Mouse (Mus musculus) liver, postnatal 0 days (tissue): ENCODE measurements around the gene Rhd. TPM values are rescaled to one million over a fixed set of nuclear protein-coding genes. Genes with fewer than 3 reads are reported as not detected.

Experiments
- ATAC-seq: fragments of 200-750 bp; cut with Nextera tagmentation; 2 replicates; pipeline ENCODE4 v1.8.0; 2017; ENCODE audit warnings: mild to moderate bottlenecking, moderate library complexity
- DNase-seq: peaks from one replicate; pipeline ENCODE4 v3.0.0-alpha.2; 2016
- H3K27ac ChIP-seq: fragments of 300-500 bp; sonication (generic); 2 replicates; pipeline ENCODE4 v1.5.1; 2014; ENCODE audit warnings: antibody characterized with exemption, moderate library complexity, mild to moderate bottlenecking, low read depth
- H3K27me3 ChIP-seq: fragments of 300-500 bp; sonication (generic); 2 replicates; pipeline ENCODE4 v1.6.1; 2014; ENCODE audit warnings: low read length, control low read depth, mixed read lengths; ENCODE audit not compliant: insufficient read depth
- H3K36me3 ChIP-seq: fragments of 300-500 bp; sonication (generic); replicated peaks from 2 replicates; pipeline ENCODE4 v1.6.1; 2014; ENCODE audit warnings: mild to moderate bottlenecking, control low read depth, low read length, moderate library complexity, mixed read lengths; ENCODE audit not compliant: insufficient read depth
- H3K4me1 ChIP-seq: fragments of 300-500 bp; sonication (generic); 2 replicates; pipeline ENCODE4 v1.6.1; 2014; ENCODE audit warnings: antibody characterized with exemption, mild to moderate bottlenecking, control low read depth; ENCODE audit not compliant: insufficient read depth
- H3K4me2 ChIP-seq: fragments of 300-500 bp; sonication (generic); 2 replicates; pipeline ENCODE4 v1.6.1; 2014; ENCODE audit warnings: low read depth, mild to moderate bottlenecking, low read length, moderate library complexity, mixed read lengths
- H3K4me3 ChIP-seq: fragments of 300-500 bp; sonication (generic); 2 replicates; pipeline ENCODE4 v1.5.1; 2014; ENCODE audit warnings: low read depth, low read length
- H3K9ac ChIP-seq: fragments of 300-500 bp; sonication (generic); replicated peaks from 2 replicates; pipeline ENCODE4 v1.6.1; 2014; ENCODE audit warnings: mild to moderate bottlenecking, moderate library complexity
- H3K9me3 ChIP-seq: fragments of 300-500 bp; sonication (generic); 2 replicates; pipeline ENCODE4 v1.6.1; 2016; ENCODE audit warnings: mild to moderate bottlenecking, control low read depth, low read length, mixed read lengths
- CTCF ChIP-seq: sonication (generic); IDR thresholded peaks from 2 replicates; pipeline ENCODE4 v1.5.1; 2016; ENCODE audit warnings: antibody characterized with exemption, low read depth
- EP300 ChIP-seq: IDR thresholded peaks from 2 replicates; pipeline ENCODE4 v1.6.1; 2016; ENCODE audit warnings: antibody characterized with exemption, low read depth, mild to moderate bottlenecking
- WGBS: fragments of 180-500 bp; shearing (Covaris S2); extraction: QIAGEN DNeasy Blood & Tissue Kit; methylation state at CpG from one replicate; pipeline ENCODE4 v1.1.7; 2014; ENCODE audit not compliant: insufficient replicate concordance; 5-methylcytosine and 5-hydroxymethylcytosine counted together
- polyA plus RNA-seq: library from polyadenylated mRNA; unstranded; fragments of >200 nt; fragmentation: Nextera tagmentation; extraction: Ambion mirVana; gene quantifications from 2 replicates; pipeline ENCODE4 v1.2.1, GENCODE M21; 2015

Rhd gene
- polyA plus RNA-seq, 1 experiment from 2014 or later = 214 TPM

- whole genome bisulfite sequencing = under 1% methylated on average over 25 of the region's 25 CpGs
Observed at GRCm38 (mm10) chr4:134914864-134915209, 50.5 kb downstream of the Rhd start, which contains the start of gene Tmem50a. TSS of gene Tmem50a (minus strand) at chr4:134915024.

GRCm38 (mm10) chr4:134915223-134916050, 51.1 kb downstream of the Rhd start:
- no peaks in the 10 kb centered on the region for H3K9me3 ChIP-seq
- H3K27me3 ChIP-seq = no peaks in the 10 kb centered on the region
- TF ChIP-seq CTCF (no peak), EP300 (no peak)
- peak overlapping the region; percentile 83 for H3K9ac ChIP-seq
- peak overlapping the region; percentile 65 for H3K4me3 ChIP-seq
- H3K4me1 ChIP-seq = peaks cover 54% of the 10 kb centered on the region
- 61% methylated on average over 14 of the region's 14 CpGs for WGBS
- H3K27ac ChIP-seq = peak overlapping the region; percentile 98
- peak overlapping the region; percentile 78 for H3K4me2 ChIP-seq
- ATAC-seq (no peak), DNase-seq (no peak)
- H3K36me3 ChIP-seq = peaks cover 20% of the 10 kb centered on the region

More at GRCm38 (mm10) chr4:134914864-134915209, 50.5 kb downstream of the Rhd start, which contains the start of gene Tmem50a:
- no peak for TF ChIP-seq EP300
- TF ChIP-seq CTCF = no peak
- Histone ChIP-seq H3K4me1 (peaks cover 50% of the 10 kb centered on the region), H3K27ac (peak within 1 kb of the TSS; percentile 98), H3K4me3 (peak within 1 kb of the TSS; percentile 65), H3K9me3 (no peaks in the 10 kb centered on the region), H3K9ac (peak within 1 kb of the TSS; percentile 83), H3K36me3 (peaks cover 21% of the 10 kb centered on the region), H3K27me3 (no peaks in the 10 kb centered on the region), H3K4me2 (peak within 1 kb of the TSS; percentile 78)
- peak; percentile 98 for DNase-seq
- ATAC-seq = peak; percentile 84

GRCm38 (mm10) chr4:134917194-134917593, 52.9 kb downstream of the Rhd start:
- Histone ChIP-seq H3K4me2 (peak overlapping the region; percentile 47), H3K9ac (0 out of 2 replicates have a peak overlapping the region, but pooled peaks have one; percentile 10), H3K27me3 (no peaks in the 10 kb centered on the region), H3K4me3 (peak overlapping the region; percentile 19; the same call in 1 of the 2 replicates), H3K9me3 (no peaks in the 10 kb centered on the region), H3K36me3 (peaks cover 8% of the 10 kb centered on the region), H3K4me1 (peaks cover 54% of the 10 kb centered on the region), H3K27ac (peak overlapping the region; percentile 98)
- WGBS = 48% methylated on average over 3 of the region's 3 CpGs
- TF ChIP-seq EP300 (no peak; the same call in 1 of the 2 replicates), CTCF (no peak)
- ATAC-seq = no peak
- DNase-seq = peak; percentile 39

- peak; percentile 93 for TF ChIP-seq EP300
- no peak for TF ChIP-seq CTCF
- Histone ChIP-seq H3K9me3 (no peaks in the 10 kb centered on the region), H3K4me1 (peaks cover 49% of the 10 kb centered on the region), H3K36me3 (no peaks in the 10 kb centered on the region), H3K4me2 (peak overlapping the region; percentile 47), H3K9ac (peak overlapping the region; percentile 41; the same call in 1 of the 2 replicates), H3K4me3 (0 out of 2 replicates have a peak overlapping the region, but pooled peaks have one; percentile 19), H3K27me3 (no peaks in the 10 kb centered on the region), H3K27ac (peak overlapping the region; percentile 98)
- 18% methylated on average over 7 of the region's 7 CpGs for WGBS
- DNase-seq (peak; percentile 84), ATAC-seq (peak; percentile 68)
Observed at GRCm38 (mm10) chr4:134918381-134918780, 54.0 kb downstream of the Rhd start.

GRCm38 (mm10) chr4:134919733-134920540, 55.6 kb downstream of the Rhd start:
- no peak for ATAC-seq
- peak; percentile 48 for DNase-seq
- Histone ChIP-seq H3K9ac (no peak overlapping the region), H3K4me1 (peaks cover 49% of the 10 kb centered on the region), H3K27ac (peak overlapping the region; percentile 98), H3K4me2 (peak overlapping the region; percentile 53), H3K4me3 (no peak overlapping the region), H3K27me3 (no peaks in the 10 kb centered on the region), H3K9me3 (no peaks in the 10 kb centered on the region), H3K36me3 (peaks cover 10% of the 10 kb centered on the region; the same call in 1 of the 2 replicates)
- TF ChIP-seq CTCF = no peak
- TF ChIP-seq EP300 = peak; percentile 62; the same call in 1 of the 2 replicates
- WGBS = 22% methylated on average over 12 of the region's 12 CpGs
